Mouse (Mus musculus) neural tube, embryonic 12.5 days (tissue): ENCODE measurements around the gene Slc18a2. TPM values are rescaled to one million over a fixed set of nuclear protein-coding genes. Genes with fewer than 3 reads are reported as not detected.

Experiments
- ATAC-seq: fragments of 200-750 bp; cut with Nextera tagmentation; 2 replicates; pipeline ENCODE4 v1.8.0; 2017; ENCODE audit warnings: low read depth, mild to moderate bottlenecking, moderate TSS enrichment, moderate library complexity; ENCODE audit not compliant: low FRiP score
- H3K27ac ChIP-seq: fragments of 300-500 bp; sonication (generic); 2 replicates; pipeline ENCODE4 v1.5.1; 2016
- H3K27me3 ChIP-seq: fragments of 300-500 bp; sonication (generic); replicated peaks from 2 replicates; pipeline ENCODE4 v1.6.1; 2016; ENCODE audit warnings: mild to moderate bottlenecking
- H3K36me3 ChIP-seq: fragments of 300-500 bp; sonication (generic); 2 replicates; pipeline ENCODE4 v1.6.1; 2016; ENCODE audit warnings: mild to moderate bottlenecking
- H3K4me1 ChIP-seq: fragments of 300-500 bp; sonication (generic); 2 replicates; pipeline ENCODE4 v1.6.1; 2016
- H3K4me2 ChIP-seq: fragments of 300-500 bp; sonication (generic); replicated peaks from 2 replicates; pipeline ENCODE4 v1.6.1; 2016; ENCODE audit warnings: mild to moderate bottlenecking
- H3K4me3 ChIP-seq: fragments of 300-500 bp; sonication (generic); 2 replicates; pipeline ENCODE4 v1.5.1; 2016
- H3K9ac ChIP-seq: fragments of 300-500 bp; sonication (generic); 2 replicates; pipeline ENCODE4 v1.6.1; 2016; ENCODE audit warnings: mild to moderate bottlenecking
- H3K9me3 ChIP-seq: fragments of 300-500 bp; sonication (generic); 2 replicates; pipeline ENCODE4 v1.6.1; 2016; ENCODE audit warnings: mild to moderate bottlenecking
- WGBS: fragments of 180-500 bp; shearing (Covaris S2); methylation state at CpG from one replicate; pipeline ENCODE4 v1.1.7; 2016; 5-methylcytosine and 5-hydroxymethylcytosine counted together
- polyA plus RNA-seq: library from polyadenylated mRNA; unstranded; fragments of >200 nt; fragmentation: Nextera tagmentation; extraction: Ambion mirVana; gene quantifications from 2 replicates; pipeline ENCODE4 v1.2.1, GENCODE M21; 2016

Slc18a2 gene
- 9.7 and 11.0 TPM in 2 replicates for polyA plus RNA-seq

GRCm38 (mm10) chr19:59260718-59261442 is at the start of gene Slc18a2:
TSS of gene Slc18a2 (plus strand) at chr19:59260896.
- Histone ChIP-seq H3K4me2 (peak within 1 kb of the TSS; percentile 86), H3K4me3 (peak within 1 kb of the TSS; percentile 40), H3K4me1 (peaks cover 13% of the 10 kb centered on the region), H3K36me3 (no peaks in the 10 kb centered on the region), H3K9ac (peak within 1 kb of the TSS; percentile 52), H3K9me3 (peaks cover 10% of the 10 kb centered on the region), H3K27ac (no peak within 1 kb of the TSS), H3K27me3 (peaks cover 22% of the 10 kb centered on the region)
- ATAC-seq = peak; percentile 87
- WGBS = under 1% methylated on average over 55 of the region's 55 CpGs

GRCm38 (mm10) chr19:59216891-59217290 is 43.8 kb upstream of the Slc18a2 start:
- 60% methylated on average over 3 of the region's 3 CpGs for WGBS
- 0 out of 2 replicates have a peak, but pooled peaks cover 3% of the 10 kb centered on the region for H3K4me1 ChIP-seq
- no peak overlapping the region for H3K4me3 ChIP-seq
- H3K9me3 ChIP-seq = no peaks in the 10 kb centered on the region
- H3K4me2 ChIP-seq = no peak overlapping the region
- H3K9ac ChIP-seq = no peak overlapping the region
- H3K27ac ChIP-seq = no peak overlapping the region
- ATAC-seq = no peak
- H3K36me3 ChIP-seq = no peaks in the 10 kb centered on the region
- peaks cover 45% of the 10 kb centered on the region for H3K27me3 ChIP-seq

- Histone ChIP-seq H3K27ac (no peak within 1 kb of the TSS), H3K4me1 (0 out of 2 replicates have a peak, but pooled peaks cover 3% of the 10 kb centered on the region), H3K4me3 (no peak within 1 kb of the TSS), H3K9ac (no peak within 1 kb of the TSS), H3K27me3 (peaks cover 40% of the 10 kb centered on the region), H3K9me3 (no peaks in the 10 kb centered on the region), H3K4me2 (no peak within 1 kb of the TSS), H3K36me3 (no peaks in the 10 kb centered on the region)
- no peak for ATAC-seq
- 88% methylated on average over 8 of the region's 8 CpGs for WGBS
Measured at GRCm38 (mm10) chr19:59218991-59219390, 41.7 kb upstream of the Slc18a2 start, which contains the start of gene Kcnk18. TSS of gene Kcnk18 (plus strand) at chr19:59219214.

GRCm38 (mm10) chr19:59221131-59221530 is 39.6 kb upstream of the Slc18a2 start:
- H3K27ac ChIP-seq = no peak overlapping the region
- H3K4me1 ChIP-seq = 0 out of 2 replicates have a peak, but pooled peaks cover 3% of the 10 kb centered on the region
- no peak overlapping the region for H3K4me3 ChIP-seq
- ATAC-seq = no peak
- H3K4me2 ChIP-seq = no peak overlapping the region
- no peaks in the 10 kb centered on the region for H3K36me3 ChIP-seq
- no peak overlapping the region for H3K9ac ChIP-seq
- WGBS = 67% methylated on average over 3 of the region's 3 CpGs
- H3K27me3 ChIP-seq = peaks cover 36% of the 10 kb centered on the region
- no peaks in the 10 kb centered on the region for H3K9me3 ChIP-seq

- Histone ChIP-seq H3K9ac (no peak overlapping the region), H3K36me3 (no peaks in the 10 kb centered on the region), H3K27me3 (peaks cover 4% of the 10 kb centered on the region; the same call in 1 of the 2 replicates), H3K9me3 (no peaks in the 10 kb centered on the region), H3K27ac (no peak overlapping the region), H3K4me3 (no peak overlapping the region), H3K4me2 (no peak overlapping the region), H3K4me1 (no peaks in the 10 kb centered on the region)
- no peak for ATAC-seq
- 66% methylated on average over 3 of the region's 3 CpGs for WGBS
Measured at GRCm38 (mm10) chr19:59228376-59228775, 32.3 kb upstream of the Slc18a2 start.

GRCm38 (mm10) chr19:59232786-59233185 is 27.9 kb upstream of the Slc18a2 start:
- Histone ChIP-seq H3K4me2 (no peak overlapping the region), H3K9ac (no peak overlapping the region), H3K36me3 (no peaks in the 10 kb centered on the region), H3K9me3 (no peaks in the 10 kb centered on the region), H3K4me3 (no peak overlapping the region), H3K4me1 (no peaks in the 10 kb centered on the region), H3K27me3 (0 out of 2 replicates have a peak, but pooled peaks cover 4% of the 10 kb centered on the region), H3K27ac (no peak overlapping the region)
- WGBS = 79% methylated on average over 5 of the region's 5 CpGs
- no peak for ATAC-seq

- H3K4me2 ChIP-seq = no peak overlapping the region
- H3K36me3 ChIP-seq = no peaks in the 10 kb centered on the region
- ATAC-seq = no peak
- no peak overlapping the region for H3K9ac ChIP-seq
- H3K4me3 ChIP-seq = no peak overlapping the region
- no peaks in the 10 kb centered on the region for H3K9me3 ChIP-seq
- no peaks in the 10 kb centered on the region for H3K4me1 ChIP-seq
- H3K27ac ChIP-seq = no peak overlapping the region
- WGBS = 89% methylated on average over 18 of the region's 18 CpGs
- H3K27me3 ChIP-seq = 0 out of 2 replicates have a peak, but pooled peaks cover 11% of the 10 kb centered on the region
Measured at GRCm38 (mm10) chr19:59235001-59235400, 25.7 kb upstream of the Slc18a2 start.

GRCm38 (mm10) chr19:59236046-59236445 is 24.6 kb upstream of the Slc18a2 start:
- Histone ChIP-seq H3K9ac (no peak overlapping the region), H3K27ac (no peak overlapping the region), H3K36me3 (no peaks in the 10 kb centered on the region), H3K4me3 (no peak overlapping the region), H3K4me2 (no peak overlapping the region), H3K27me3 (peaks cover 11% of the 10 kb centered on the region; the same call in 1 of the 2 replicates), H3K9me3 (no peaks in the 10 kb centered on the region), H3K4me1 (no peaks in the 10 kb centered on the region)
- 73% methylated on average over 6 of the region's 6 CpGs for WGBS
- no peak for ATAC-seq

- Histone ChIP-seq H3K36me3 (no peaks in the 10 kb centered on the region), H3K9ac (no peak overlapping the region), H3K27ac (no peak overlapping the region), H3K9me3 (no peaks in the 10 kb centered on the region), H3K4me2 (no peak overlapping the region), H3K4me3 (no peak overlapping the region), H3K27me3 (peaks cover 11% of the 10 kb centered on the region; the same call in 1 of the 2 replicates), H3K4me1 (no peaks in the 10 kb centered on the region)
- WGBS = 75% methylated on average over 3 of the region's 3 CpGs
- no peak for ATAC-seq
Measured at GRCm38 (mm10) chr19:59238630-59239029, 22.1 kb upstream of the Slc18a2 start.

GRCm38 (mm10) chr19:59239124-59239817 is 21.4 kb upstream of the Slc18a2 start:
- Histone ChIP-seq H3K36me3 (no peaks in the 10 kb centered on the region), H3K27ac (no peak overlapping the region), H3K9me3 (no peaks in the 10 kb centered on the region), H3K4me3 (no peak overlapping the region), H3K9ac (no peak overlapping the region), H3K4me1 (no peaks in the 10 kb centered on the region), H3K27me3 (peaks cover 11% of the 10 kb centered on the region; the same call in 1 of the 2 replicates), H3K4me2 (no peak overlapping the region)
- WGBS = 28% methylated on average over 17 of the region's 17 CpGs
- 0 out of 2 replicates have a peak, but pooled peaks have one; percentile 33 for ATAC-seq

GRCm38 (mm10) chr19:59241987-59242386 is 18.7 kb upstream of the Slc18a2 start:
- Histone ChIP-seq H3K4me3 (no peak overlapping the region), H3K36me3 (no peaks in the 10 kb centered on the region), H3K27me3 (peaks cover 7% of the 10 kb centered on the region; the same call in 1 of the 2 replicates), H3K27ac (no peak overlapping the region), H3K9ac (no peak overlapping the region), H3K9me3 (no peaks in the 10 kb centered on the region), H3K4me2 (no peak overlapping the region), H3K4me1 (no peaks in the 10 kb centered on the region)
- WGBS = 89% methylated on average over 4 of the region's 4 CpGs
- ATAC-seq = no peak

GRCm38 (mm10) chr19:59243057-59243456 is 17.6 kb upstream of the Slc18a2 start:
- Histone ChIP-seq H3K27ac (no peak overlapping the region), H3K9ac (no peak overlapping the region), H3K9me3 (no peaks in the 10 kb centered on the region), H3K36me3 (no peaks in the 10 kb centered on the region), H3K4me3 (no peak overlapping the region), H3K4me2 (no peak overlapping the region), H3K27me3 (peaks cover 7% of the 10 kb centered on the region; the same call in 1 of the 2 replicates), H3K4me1 (no peaks in the 10 kb centered on the region)
- no peak for ATAC-seq
- 84% methylated on average over 2 of the region's 2 CpGs for WGBS
